Mouse (Mus musculus): Measurements from ENCODE around the gene Pcdh10. TPM values are rescaled to one million over a fixed set of nuclear protein-coding genes. Genes with fewer than 3 reads are reported as not detected.

Gene Pcdh10
- polyA plus RNA-seq (2015; fragmentation: Nextera tagmentation; extraction: Ambion mirVana), result 0.51 and 0.58 TPM in 2 replicates

- 0 out of 2 replicates have a peak, but pooled peaks cover 6% of the 10 kb centered on the region for H3K4me1 ChIP-seq (replicated peaks; ENCODE audit: control insufficient read depth, insufficient read depth, low read length)
- TF ChIP-seq CTCF (IDR thresholded peaks at IDR 0.05; ENCODE audit: low read depth), result no peak
- H3K9ac ChIP-seq (ENCODE audit: low read depth, low read length), result no peak within 1 kb of the TSS
- no peak within 1 kb of the TSS for H3K27ac ChIP-seq (ENCODE audit: low read depth, low read length)
- ATAC-seq, result peak; percentile 89
- H3K27me3 ChIP-seq (replicated peaks; ENCODE audit: control insufficient read depth, insufficient read depth, low read length), result peaks cover 59% of the 10 kb centered on the region
- under 1% methylated on average over 26 of the region's 26 CpGs for WGBS
- H3K4me2 ChIP-seq (replicated peaks; ENCODE audit: low read depth), result peak within 1 kb of the TSS; percentile 91
- H3K36me3 ChIP-seq (ENCODE audit: control insufficient read depth, insufficient read depth), result no peaks in the 10 kb centered on the region
- H3K4me3 ChIP-seq (ENCODE audit: low read depth, low read length), result peak within 1 kb of the TSS; percentile 50
- H3K9me3 ChIP-seq (ENCODE audit: control insufficient read depth), result no peaks in the 10 kb centered on the region
Measured at GRCm38 (mm10) chr3:45378145-45378544, at the start of gene Pcdh10. TSS of gene Pcdh10 (plus strand) at chr3:45378398.

- no peak for TF ChIP-seq CTCF (IDR thresholded peaks at IDR 0.05; ENCODE audit: low read depth)
- Histone ChIP-seq H3K27ac (ENCODE audit: low read depth, low read length) (no peak overlapping the region), H3K4me3 (ENCODE audit: low read depth, low read length) (no peak overlapping the region), H3K27me3 (replicated peaks; ENCODE audit: control insufficient read depth, insufficient read depth, low read length) (no peaks in the 10 kb centered on the region), H3K36me3 (ENCODE audit: control insufficient read depth, insufficient read depth) (no peaks in the 10 kb centered on the region), H3K9me3 (ENCODE audit: control insufficient read depth) (no peaks in the 10 kb centered on the region), H3K4me1 (replicated peaks; ENCODE audit: control insufficient read depth, insufficient read depth, low read length) (no peaks in the 10 kb centered on the region), H3K4me2 (replicated peaks; ENCODE audit: low read depth) (no peak overlapping the region), H3K9ac (ENCODE audit: low read depth, low read length) (no peak overlapping the region)
- 87% methylated on average over 1 of the region's 1 CpGs for WGBS
- no peak for ATAC-seq
Measured at GRCm38 (mm10) chr3:45355919-45356318, 22.3 kb upstream of the Pcdh10 start.

- no peak for ATAC-seq
- H3K9me3 ChIP-seq (ENCODE audit: control insufficient read depth), result no peaks in the 10 kb centered on the region
- H3K4me3 ChIP-seq (ENCODE audit: low read depth, low read length), result no peak overlapping the region
- H3K27ac ChIP-seq (ENCODE audit: low read depth, low read length), result no peak overlapping the region
- 54% methylated on average over 1 of the region's 1 CpGs for WGBS
- no peaks in the 10 kb centered on the region for H3K4me1 ChIP-seq (replicated peaks; ENCODE audit: control insufficient read depth, insufficient read depth, low read length)
- no peak overlapping the region for H3K9ac ChIP-seq (ENCODE audit: low read depth, low read length)
- no peaks in the 10 kb centered on the region for H3K36me3 ChIP-seq (ENCODE audit: control insufficient read depth, insufficient read depth)
- H3K4me2 ChIP-seq (replicated peaks; ENCODE audit: low read depth), result no peak overlapping the region
- no peaks in the 10 kb centered on the region for H3K27me3 ChIP-seq (replicated peaks; ENCODE audit: control insufficient read depth, insufficient read depth, low read length)
- TF ChIP-seq CTCF (IDR thresholded peaks at IDR 0.05; ENCODE audit: low read depth), result peak; percentile 30; the same call in 1 of the 2 replicates
Measured at GRCm38 (mm10) chr3:45368952-45369351, 9.2 kb upstream of the Pcdh10 start.

- Histone ChIP-seq H3K4me3 (ENCODE audit: low read depth, low read length) (peak overlapping the region; percentile 50), H3K9me3 (ENCODE audit: control insufficient read depth) (no peaks in the 10 kb centered on the region), H3K4me1 (replicated peaks; ENCODE audit: control insufficient read depth, insufficient read depth, low read length) (0 out of 2 replicates have a peak, but pooled peaks cover 6% of the 10 kb centered on the region), H3K27ac (ENCODE audit: low read depth, low read length) (no peak overlapping the region), H3K36me3 (ENCODE audit: control insufficient read depth, insufficient read depth) (no peaks in the 10 kb centered on the region), H3K27me3 (replicated peaks; ENCODE audit: control insufficient read depth, insufficient read depth, low read length) (peaks cover 46% of the 10 kb centered on the region), H3K4me2 (replicated peaks; ENCODE audit: low read depth) (peak overlapping the region; percentile 91), H3K9ac (ENCODE audit: low read depth, low read length) (no peak overlapping the region)
- under 1% methylated on average over 27 of the region's 27 CpGs for WGBS
- peak; percentile 83 for TF ChIP-seq CTCF (IDR thresholded peaks at IDR 0.05; ENCODE audit: low read depth)
- ATAC-seq, result no peak
Measured at GRCm38 (mm10) chr3:45375761-45376500, 2.3 kb upstream of the Pcdh10 start.

- Histone ChIP-seq H3K27ac (ENCODE audit: low read depth, low read length) (no peak overlapping the region), H3K4me3 (ENCODE audit: low read depth, low read length) (peak overlapping the region; percentile 50), H3K27me3 (replicated peaks; ENCODE audit: control insufficient read depth, insufficient read depth, low read length) (peaks cover 54% of the 10 kb centered on the region), H3K4me1 (replicated peaks; ENCODE audit: control insufficient read depth, insufficient read depth, low read length) (0 out of 2 replicates have a peak, but pooled peaks cover 6% of the 10 kb centered on the region), H3K9ac (ENCODE audit: low read depth, low read length) (no peak overlapping the region), H3K9me3 (ENCODE audit: control insufficient read depth) (no peaks in the 10 kb centered on the region), H3K36me3 (ENCODE audit: control insufficient read depth, insufficient read depth) (no peaks in the 10 kb centered on the region), H3K4me2 (replicated peaks; ENCODE audit: low read depth) (peak overlapping the region; percentile 91)
- no peak for ATAC-seq
- WGBS, result under 1% methylated on average over 59 of the region's 59 CpGs
- TF ChIP-seq CTCF (IDR thresholded peaks at IDR 0.05; ENCODE audit: low read depth), result no peak
Measured at GRCm38 (mm10) chr3:45376501-45377390, 1.5 kb upstream of the Pcdh10 start.
